Mouse (Mus musculus): ENCODE measurements around the gene Ptpn12. TPM values are rescaled to one million over a fixed set of nuclear protein-coding genes. Genes with fewer than 3 reads are reported as not detected.

Ptpn12 gene
- polyA plus RNA-seq, 1 experiment from 2014 or later, result 24.8 TPM

- no peak overlapping the region for H3K27ac ChIP-seq (ENCODE audit: low read depth, low read length)
- 84% methylated on average over 2 of the region's 2 CpGs for WGBS
- H3K9ac ChIP-seq (ENCODE audit: low read length), result no peak overlapping the region
Measured at GRCm38 (mm10) chr5:21050770-21051122, 5.0 kb downstream of the Ptpn12 start.

GRCm38 (mm10) chr5:21050061-21050769 lies 5.5 kb downstream of the Ptpn12 start:
- 91% methylated on average over 6 of the region's 6 CpGs for WGBS
- no peak overlapping the region for H3K27ac ChIP-seq (ENCODE audit: low read depth, low read length)
- H3K36me3 ChIP-seq (ENCODE audit: control insufficient read depth, insufficient read depth, low read length), result no peaks in the 10 kb centered on the region
- no peak overlapping the region for H3K9ac ChIP-seq (ENCODE audit: low read length)
- no peaks in the 10 kb centered on the region for H3K27me3 ChIP-seq (ENCODE audit: control insufficient read depth, insufficient read depth, low read length)
- no peak overlapping the region for H3K4me2 ChIP-seq (ENCODE audit: low read depth, low read length, severe bottlenecking)
- no peaks in the 10 kb centered on the region; the same call in 1 of the 2 replicates for H3K9me3 ChIP-seq (ENCODE audit: control insufficient read depth, low read length)
- peaks cover 2% of the 10 kb centered on the region; the same call in 1 of the 2 replicates for H3K4me1 ChIP-seq (replicated peaks; ENCODE audit: control insufficient read depth, insufficient read depth, low read length)
- no peak overlapping the region for H3K4me3 ChIP-seq (ENCODE audit: low read depth, low read length)
- no peak for ATAC-seq (replicated peaks; ENCODE audit: low FRiP score)
- DNase-seq (ENCODE audit: low spot score), result no peak

More at GRCm38 (mm10) chr5:21050770-21051122, 5.0 kb downstream of the Ptpn12 start:
- DNase-seq (ENCODE audit: low spot score) (no peak), ATAC-seq (replicated peaks; ENCODE audit: low FRiP score) (no peak)
- no peaks in the 10 kb centered on the region for H3K36me3 ChIP-seq (ENCODE audit: control insufficient read depth, insufficient read depth, low read length)
- no peak overlapping the region for H3K4me3 ChIP-seq (ENCODE audit: low read depth, low read length)
- H3K27me3 ChIP-seq (ENCODE audit: control insufficient read depth, insufficient read depth, low read length), result no peaks in the 10 kb centered on the region
- peaks cover 2% of the 10 kb centered on the region; the same call in 1 of the 2 replicates for H3K4me1 ChIP-seq (replicated peaks; ENCODE audit: control insufficient read depth, insufficient read depth, low read length)
- no peak overlapping the region for H3K4me2 ChIP-seq (ENCODE audit: low read depth, low read length, severe bottlenecking)
- H3K9me3 ChIP-seq (ENCODE audit: control insufficient read depth, low read length), result no peaks in the 10 kb centered on the region; the same call in 1 of the 2 replicates

- H3K27me3 ChIP-seq (ENCODE audit: control insufficient read depth, insufficient read depth, low read length), result no peaks in the 10 kb centered on the region
- no peak overlapping the region for H3K9ac ChIP-seq (ENCODE audit: low read length)
- DNase-seq (ENCODE audit: low spot score) (no peak), ATAC-seq (replicated peaks; ENCODE audit: low FRiP score) (no peak)
- no peak overlapping the region for H3K27ac ChIP-seq (ENCODE audit: low read depth, low read length)
- 90% methylated on average over 4 of the region's 4 CpGs for WGBS
- no peaks in the 10 kb centered on the region for H3K36me3 ChIP-seq (ENCODE audit: control insufficient read depth, insufficient read depth, low read length)
- no peaks in the 10 kb centered on the region; the same call in 1 of the 2 replicates for H3K9me3 ChIP-seq (ENCODE audit: control insufficient read depth, low read length)
- no peak overlapping the region for H3K4me3 ChIP-seq (ENCODE audit: low read depth, low read length)
- peaks cover 2% of the 10 kb centered on the region; the same call in 1 of the 2 replicates for H3K4me1 ChIP-seq (replicated peaks; ENCODE audit: control insufficient read depth, insufficient read depth, low read length)
- H3K4me2 ChIP-seq (ENCODE audit: low read depth, low read length, severe bottlenecking), result no peak overlapping the region
Measured at GRCm38 (mm10) chr5:21049006-21049405, 6.7 kb downstream of the Ptpn12 start.

GRCm38 (mm10) chr5:21047114-21047513 lies 8.6 kb downstream of the Ptpn12 start:
- Histone ChIP-seq H3K4me1 (replicated peaks; ENCODE audit: control insufficient read depth, insufficient read depth, low read length) (no peaks in the 10 kb centered on the region), H3K4me3 (ENCODE audit: low read depth, low read length) (no peak overlapping the region), H3K9ac (ENCODE audit: low read length) (no peak overlapping the region), H3K9me3 (ENCODE audit: control insufficient read depth, low read length) (no peaks in the 10 kb centered on the region; the same call in 1 of the 2 replicates), H3K27ac (ENCODE audit: low read depth, low read length) (no peak overlapping the region), H3K4me2 (ENCODE audit: low read depth, low read length, severe bottlenecking) (no peak overlapping the region), H3K36me3 (ENCODE audit: control insufficient read depth, insufficient read depth, low read length) (no peaks in the 10 kb centered on the region), H3K27me3 (ENCODE audit: control insufficient read depth, insufficient read depth, low read length) (no peaks in the 10 kb centered on the region)
- ATAC-seq (replicated peaks; ENCODE audit: low FRiP score), result no peak
- DNase-seq (ENCODE audit: low spot score), result no peak
- 93% methylated on average over 4 of the region's 4 CpGs for WGBS

GRCm38 (mm10) chr5:21046150-21047048 lies 9.3 kb downstream of the Ptpn12 start:
- Histone ChIP-seq H3K4me1 (replicated peaks; ENCODE audit: control insufficient read depth, insufficient read depth, low read length) (no peaks in the 10 kb centered on the region), H3K9ac (ENCODE audit: low read length) (no peak overlapping the region), H3K4me3 (ENCODE audit: low read depth, low read length) (no peak overlapping the region), H3K27me3 (ENCODE audit: control insufficient read depth, insufficient read depth, low read length) (no peaks in the 10 kb centered on the region), H3K9me3 (ENCODE audit: control insufficient read depth, low read length) (no peaks in the 10 kb centered on the region; the same call in 1 of the 2 replicates), H3K36me3 (ENCODE audit: control insufficient read depth, insufficient read depth, low read length) (no peaks in the 10 kb centered on the region), H3K4me2 (ENCODE audit: low read depth, low read length, severe bottlenecking) (no peak overlapping the region), H3K27ac (ENCODE audit: low read depth, low read length) (no peak overlapping the region)
- no peak for ATAC-seq (replicated peaks; ENCODE audit: low FRiP score)
- 93% methylated on average over 7 of the region's 7 CpGs for WGBS
- DNase-seq (ENCODE audit: low spot score), result no peak

- H3K4me1 ChIP-seq (replicated peaks; ENCODE audit: control insufficient read depth, insufficient read depth, low read length), result no peaks in the 10 kb centered on the region
- 94% methylated on average over 2 of the region's 2 CpGs for WGBS
- H3K36me3 ChIP-seq (ENCODE audit: control insufficient read depth, insufficient read depth, low read length), result no peaks in the 10 kb centered on the region
- H3K27me3 ChIP-seq (ENCODE audit: control insufficient read depth, insufficient read depth, low read length), result no peaks in the 10 kb centered on the region
- H3K9me3 ChIP-seq (ENCODE audit: control insufficient read depth, low read length), result no peaks in the 10 kb centered on the region; the same call in 1 of the 2 replicates
- H3K4me2 ChIP-seq (ENCODE audit: low read depth, low read length, severe bottlenecking), result no peak overlapping the region
- H3K27ac ChIP-seq (ENCODE audit: low read depth, low read length), result no peak overlapping the region
- H3K9ac ChIP-seq (ENCODE audit: low read length), result no peak overlapping the region
- H3K4me3 ChIP-seq (ENCODE audit: low read depth, low read length), result no peak overlapping the region
- no peak for DNase-seq (ENCODE audit: low spot score)
- no peak for ATAC-seq (replicated peaks; ENCODE audit: low FRiP score)
Measured at GRCm38 (mm10) chr5:21045462-21045861, 10.2 kb downstream of the Ptpn12 start.

GRCm38 (mm10) chr5:21038100-21038499 lies 17.6 kb downstream of the Ptpn12 start:
- Histone ChIP-seq H3K4me2 (ENCODE audit: low read depth, low read length, severe bottlenecking) (no peak overlapping the region), H3K9me3 (ENCODE audit: control insufficient read depth, low read length) (no peaks in the 10 kb centered on the region), H3K27me3 (ENCODE audit: control insufficient read depth, insufficient read depth, low read length) (no peaks in the 10 kb centered on the region), H3K4me3 (ENCODE audit: low read depth, low read length) (no peak overlapping the region), H3K4me1 (replicated peaks; ENCODE audit: control insufficient read depth, insufficient read depth, low read length) (peaks cover 2% of the 10 kb centered on the region; the same call in 1 of the 2 replicates), H3K27ac (ENCODE audit: low read depth, low read length) (no peak overlapping the region), H3K36me3 (ENCODE audit: control insufficient read depth, insufficient read depth, low read length) (no peaks in the 10 kb centered on the region; the same call in 1 of the 2 replicates), H3K9ac (ENCODE audit: low read length) (no peak overlapping the region)
- 93% methylated on average over 5 of the region's 5 CpGs for WGBS
- ATAC-seq (replicated peaks; ENCODE audit: low FRiP score) (no peak), DNase-seq (ENCODE audit: low spot score) (no peak)

GRCm38 (mm10) chr5:21035689-21036480 lies 19.8 kb downstream of the Ptpn12 start:
- Histone ChIP-seq H3K27me3 (ENCODE audit: control insufficient read depth, insufficient read depth, low read length) (no peaks in the 10 kb centered on the region), H3K4me1 (replicated peaks; ENCODE audit: control insufficient read depth, insufficient read depth, low read length) (peaks cover 2% of the 10 kb centered on the region; the same call in 1 of the 2 replicates), H3K36me3 (ENCODE audit: control insufficient read depth, insufficient read depth, low read length) (no peaks in the 10 kb centered on the region; the same call in 1 of the 2 replicates), H3K9ac (ENCODE audit: low read length) (no peak overlapping the region), H3K4me3 (ENCODE audit: low read depth, low read length) (no peak overlapping the region), H3K4me2 (ENCODE audit: low read depth, low read length, severe bottlenecking) (no peak overlapping the region), H3K27ac (ENCODE audit: low read depth, low read length) (no peak overlapping the region), H3K9me3 (ENCODE audit: control insufficient read depth, low read length) (no peaks in the 10 kb centered on the region)
- 94% methylated on average over 7 of the region's 7 CpGs for WGBS
- DNase-seq (ENCODE audit: low spot score) (no peak), ATAC-seq (replicated peaks; ENCODE audit: low FRiP score) (no peak)

All from forebrain, embryonic 11.5 days (tissue).